Mouse (Mus musculus) G1E (cell line): Measurements from ENCODE around the gene Zbp1. TPM values are rescaled to one million over a fixed set of nuclear protein-coding genes. Genes with fewer than 3 reads are reported as not detected.

ENCODE experiments used
- ATAC-seq: 2 replicates; pipeline ENCODE4 v1.8.0; 2016; ENCODE audit warnings: mild to moderate bottlenecking; ENCODE audit not compliant: insufficient number of reproducible peaks, poor library complexity, low FRiP score, severe bottlenecking; ENCODE audit errors: extremely low read depth
- DNase-seq: peaks from one replicate; pipeline ENCODE4 v3.0.0; 2012; ENCODE audit warnings: low spot score
- H3K27me3 ChIP-seq: 2 replicates; pipeline ENCODE4 v1.6.1; 2012; ENCODE audit warnings: mild to moderate bottlenecking, low read length, inconsistent platforms; ENCODE audit not compliant: insufficient read depth
- H3K36me3 ChIP-seq: replicated peaks from 2 replicates; pipeline ENCODE3; 2012; ENCODE audit warnings: mild to moderate bottlenecking, inconsistent platforms
- H3K4me1 ChIP-seq: 2 replicates; pipeline ENCODE4 v1.6.1; 2012; ENCODE audit warnings: low read depth, low read length, inconsistent platforms, mixed read lengths; ENCODE audit not compliant: insufficient read depth
- H3K4me3 ChIP-seq: 2 replicates; pipeline ENCODE4 v1.5.1; 2012; ENCODE audit warnings: low read depth, mild to moderate bottlenecking, inconsistent platforms, low read length, moderate library complexity, mixed read lengths
- H3K9me3 ChIP-seq: replicated peaks from 2 replicates; pipeline ENCODE4 v1.6.1; 2012; ENCODE audit warnings: inconsistent platforms
- CTCF ChIP-seq: IDR thresholded peaks from 2 replicates; pipeline ENCODE4 v1.5.1; 2012; ENCODE audit warnings: low read depth, low read length, inconsistent platforms, mixed read lengths
- GATA1 ChIP-seq: IDR thresholded peaks from 2 replicates; pipeline ENCODE4 v1.6.1; 2012; ENCODE audit warnings: borderline replicate concordance, low read length, inconsistent platforms, mixed read lengths
- GATA2 ChIP-seq: IDR thresholded peaks from 2 replicates; pipeline ENCODE4 v1.6.1; 2012; ENCODE audit warnings: low read depth, low read length, inconsistent platforms, borderline replicate concordance
- POLR2AphosphoS5 ChIP-seq: IDR thresholded peaks from 2 replicates; pipeline ENCODE4 v1.6.1; 2012; ENCODE audit warnings: low read depth, low read length, inconsistent platforms; ENCODE audit not compliant: insufficient replicate concordance
- TAL1 ChIP-seq: conservative IDR thresholded peaks from 2 replicates; pipeline ENCODE4 v1.6.1; 2012; ENCODE audit warnings: low read depth, low read length, inconsistent platforms, mixed read lengths
- polyA plus RNA-seq: library from polyadenylated mRNA; stranded (reverse); fragments of >175 nt; gene quantifications from 2 replicates; pipeline ENCODE4 v1.2.3, GENCODE M21; 2012
- total RNA-seq, 2 experiments: library from RNA; stranded (forward) in 1 of 2; stranded (reverse) in 1 of 2; fragments of 200-1000 nt in 1 of 2; fragments of >200 nt in 1 of 2; fragmentation: Nextera tagmentation in 1 of 2; gene quantifications; 2 replicates each; pipeline ENCODE4 v1.2.3; 2014 to 2017

Zbp1 gene
- total and polyA plus RNA-seq, 3 experiments = 0.11 TPM; not detected in 2

GRCm38 (mm10) chr2:173240738-173241137 is 22.0 kb upstream of the Zbp1 start:
- DNase-seq (no peak), ATAC-seq (no peak)
- H3K4me3 ChIP-seq = no peak overlapping the region; the same call in 1 of the 2 replicates
- TF ChIP-seq CTCF = no peak
- TF ChIP-seq GATA1 = no peak
- TF ChIP-seq GATA2 = no peak
- no peak for TF ChIP-seq POLR2AphosphoS5
- TF ChIP-seq TAL1 = no peak
- H3K27me3 ChIP-seq = no peaks in the 10 kb centered on the region
- H3K9me3 ChIP-seq = peaks cover 88% of the 10 kb centered on the region
- no peaks in the 10 kb centered on the region for H3K36me3 ChIP-seq
- no peaks in the 10 kb centered on the region for H3K4me1 ChIP-seq

- Histone ChIP-seq H3K27me3 (no peaks in the 10 kb centered on the region), H3K9me3 (peaks cover 94% of the 10 kb centered on the region), H3K4me1 (no peaks in the 10 kb centered on the region), H3K36me3 (no peaks in the 10 kb centered on the region), H3K4me3 (no peak overlapping the region)
- DNase-seq (no peak), ATAC-seq (no peak)
- TF ChIP-seq CTCF = no peak
Measured at GRCm38 (mm10) chr2:173238522-173238921, 19.8 kb upstream of the Zbp1 start.

GRCm38 (mm10) chr2:173235435-173236332 is 17.0 kb upstream of the Zbp1 start:
- Histone ChIP-seq H3K27me3 (no peaks in the 10 kb centered on the region), H3K4me3 (no peak overlapping the region), H3K9me3 (peaks cover 96% of the 10 kb centered on the region), H3K4me1 (no peaks in the 10 kb centered on the region), H3K36me3 (no peaks in the 10 kb centered on the region)
- DNase-seq (no peak), ATAC-seq (no peak)
- TF ChIP-seq CTCF (no peak), GATA1 (no peak), POLR2AphosphoS5 (no peak), TAL1 (no peak), GATA2 (no peak)

- no peak overlapping the region for H3K4me3 ChIP-seq
- no peak for ATAC-seq
- no peak for TF ChIP-seq CTCF
- no peak for TF ChIP-seq POLR2AphosphoS5
- TF ChIP-seq GATA1 = no peak
- TF ChIP-seq TAL1 = no peak
- no peak for TF ChIP-seq GATA2
- no peak for DNase-seq
- H3K4me1 ChIP-seq = no peaks in the 10 kb centered on the region
- H3K9me3 ChIP-seq = peaks cover 98% of the 10 kb centered on the region
- H3K27me3 ChIP-seq = no peaks in the 10 kb centered on the region
- H3K36me3 ChIP-seq = no peaks in the 10 kb centered on the region
Measured at GRCm38 (mm10) chr2:173232766-173233099, 14.0 kb upstream of the Zbp1 start.

- Histone ChIP-seq H3K9me3 (peaks cover 95% of the 10 kb centered on the region), H3K36me3 (no peaks in the 10 kb centered on the region), H3K4me1 (no peaks in the 10 kb centered on the region), H3K4me3 (no peak overlapping the region; the same call in 1 of the 2 replicates), H3K27me3 (no peaks in the 10 kb centered on the region)
- DNase-seq (no peak), ATAC-seq (no peak)
- TF ChIP-seq TAL1 (no peak), GATA1 (no peak), GATA2 (no peak), POLR2AphosphoS5 (no peak), CTCF (no peak)
Measured at GRCm38 (mm10) chr2:173232065-173232765, 13.5 kb upstream of the Zbp1 start.

- ATAC-seq = no peak
- H3K36me3 ChIP-seq = no peaks in the 10 kb centered on the region
- no peak for DNase-seq
- H3K4me3 ChIP-seq = no peak overlapping the region
- H3K4me1 ChIP-seq = no peaks in the 10 kb centered on the region
- H3K27me3 ChIP-seq = no peaks in the 10 kb centered on the region
- TF ChIP-seq TAL1 = no peak
- TF ChIP-seq CTCF = 0 out of 2 replicates have a peak, but pooled peaks have one; percentile 28
- TF ChIP-seq GATA1 = no peak
- no peak for TF ChIP-seq GATA2
- H3K9me3 ChIP-seq = peaks cover 92% of the 10 kb centered on the region
Measured at GRCm38 (mm10) chr2:173229578-173230224, 11.0 kb upstream of the Zbp1 start.
